Mouse (Mus musculus) brain, adult 10 weeks (tissue): ENCODE measurements around the gene Krt6b. TPM values are rescaled to one million over a fixed set of nuclear protein-coding genes. Genes with fewer than 3 reads are reported as not detected.

Experiments used
- polyA plus RNA-seq: library from polyadenylated mRNA; stranded (reverse); fragments of 350-450 nt; fragmentation: Illumina TruSeq; extraction: RNeasy Lipid Tissue Mini Kit (QIAGEN cat#74804); gene quantifications from one replicate; pipeline ENCODE4 v1.2.3, GENCODE M21; 2015; ENCODE audit warnings: low read depth, low replicate concordance

Gene Krt6b
- polyA plus RNA-seq, result not detected

GRCm38 (mm10) chr15:101680187-101680586, at the start of gene Krt6b:
Gene Krt6b, minus strand, starts transcription at chr15:101680287.

GRCm38 (mm10) chr15:101712720-101713119, 32.6 kb upstream of the Krt6b start, which contains the start of gene Krt5:
Gene Krt5, minus strand, starts transcription at chr15:101712898.

GRCm38 (mm10) chr15:101694207-101694606, 14.1 kb upstream of the Krt6b start, which contains the start of gene Krt6a:
Gene Krt6a, minus strand, starts transcription at chr15:101694307.

GRCm38 (mm10) chr15:101647280-101647679, 32.8 kb downstream of the Krt6b start, which contains the start of gene Gm5478:
Gene Gm5478, minus strand, starts transcription at chr15:101647380.

GRCm38 (mm10) chr15:101627884-101628283, 52.2 kb downstream of the Krt6b start, which contains the start of gene Gm5414:
Gene Gm5414, minus strand, starts transcription at chr15:101628188.

Other genes with a start within 250 kb of the Krt6b start
- 0.19 TPM for gene Krt87, start 241.5 kb downstream of the Krt6b start, polyA plus RNA-seq
- gene Krt88, start 232.5 kb downstream of the Krt6b start, polyA plus RNA-seq, result not detected
- gene Krt81, start 216.5 kb downstream of the Krt6b start, polyA plus RNA-seq, result not detected
- gene Krt86, start 206.8 kb downstream of the Krt6b start, polyA plus RNA-seq, result not detected
- gene Krt83, start 188.8 kb downstream of the Krt6b start, polyA plus RNA-seq, result not detected
- not detected for gene Gm49425, start 163.0 kb downstream of the Krt6b start, polyA plus RNA-seq
- gene Krt84, start 147.5 kb downstream of the Krt6b start, polyA plus RNA-seq, result not detected
- not detected for gene Krt82, start 129.6 kb downstream of the Krt6b start, polyA plus RNA-seq
- not detected for gene Krt90, start 117.3 kb downstream of the Krt6b start, polyA plus RNA-seq
- not detected for gene Krt75, start 106.4 kb downstream of the Krt6b start, polyA plus RNA-seq
- gene Gm5414, start 52.1 kb downstream of the Krt6b start, polyA plus RNA-seq, result not detected
- not detected for gene Gm5478, start 32.9 kb downstream of the Krt6b start, polyA plus RNA-seq
- not detected for gene Krt6a, start 14.0 kb upstream of the Krt6b start, polyA plus RNA-seq
- gene Krt5, start 32.6 kb upstream of the Krt6b start, polyA plus RNA-seq, result not detected
- gene Krt71, start 62.8 kb upstream of the Krt6b start, polyA plus RNA-seq, result not detected
- gene Krt72, start 106.2 kb upstream of the Krt6b start, polyA plus RNA-seq, result not detected
- gene Krt73, start 122.1 kb upstream of the Krt6b start, polyA plus RNA-seq, result 0.88 TPM
- gene Krt2, start 137.9 kb upstream of the Krt6b start, polyA plus RNA-seq, result 0.65 TPM
- gene Krt1, start 170.5 kb upstream of the Krt6b start, polyA plus RNA-seq, result 5.6 TPM
- gene Krt77, start 189.4 kb upstream of the Krt6b start, polyA plus RNA-seq, result 6.7 TPM
- not detected for gene Krt76, start 212.6 kb upstream of the Krt6b start, polyA plus RNA-seq
- not detected for gene Krt4, start 244.4 kb upstream of the Krt6b start, polyA plus RNA-seq